Mouse (Mus musculus): ENCODE results near the gene Btnl1.

DNA sequence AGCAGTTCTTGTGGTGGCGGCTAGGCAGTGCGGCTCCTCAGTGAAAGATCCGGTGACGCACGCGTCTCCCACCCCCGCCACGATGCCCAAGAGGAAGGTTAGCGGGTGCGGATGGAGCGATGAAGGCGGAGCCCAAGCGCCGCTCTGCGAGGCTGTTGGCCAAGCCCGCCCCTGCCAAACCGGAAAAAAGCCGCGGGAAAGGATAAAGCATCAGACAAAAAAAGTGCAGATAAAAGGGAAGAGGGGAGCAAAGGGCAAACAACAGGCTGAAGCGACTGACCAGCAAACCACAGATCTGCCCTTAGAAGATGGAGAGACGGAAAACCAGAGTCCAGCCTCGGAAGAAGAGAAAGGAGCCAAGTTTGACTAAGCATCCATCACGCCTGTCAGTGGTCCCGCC, 15.4 kb downstream of the Btnl1 start:
- TF ChIP-seq CTCF (IDR thresholded peaks at IDR 0.05; ENCODE audit: control insufficient read depth, insufficient read depth, low read length): no peak
- TF ChIP-seq POLR2A (IDR thresholded peaks at IDR 0.05; ENCODE audit: borderline replicate concordance, control insufficient read depth, low read depth, low read length): no peak
